Mouse (Mus musculus): ENCODE results near the gene Gm21663.
"Not testable (repeated sequence)": the region's sequence is repeated elsewhere in the genome, so short reads cannot be mapped to it uniquely, and the experiment has no call there.

GRCm38 (mm10) chr5:25945391-25945790 lies 3.2 kb upstream of the Gm21663 start:
- TF ChIP-seq CTCF, EP300 (IDR thresholded peaks at IDR 0.05; ENCODE audit: low read depth): not testable (repeated sequence)
